Mouse (Mus musculus): ENCODE measurements around the gene D5Ertd579e. TPM values are rescaled to one million over a fixed set of nuclear protein-coding genes. Genes with fewer than 3 reads are reported as not detected.

The D5Ertd579e gene
- total RNA-seq, 2 experiments from 2014 or later, result 89.0 to 98.6 TPM

Other genes with a start within 250 kb of the D5Ertd579e start
- 10 to 100 TPM; 23.0 to 23.5 TPM for gene Grpel1, start 231.0 kb downstream of the D5Ertd579e start, total RNA-seq (2021)
- 10 to 100 TPM; 39.9 to 42.0 TPM for gene Tada2b, start 211.7 kb downstream of the D5Ertd579e start, total RNA-seq (2021)
- 1 to 10 TPM; 1.1 to 1.2 TPM for gene Ccdc96, start 211.4 kb downstream of the D5Ertd579e start, total RNA-seq (2021)
- 10 to 100 TPM; 82.2 to 92.2 TPM for gene Tbc1d14, start 102.7 kb downstream of the D5Ertd579e start, total RNA-seq (2021)
- gene Bloc1s4, start 52.6 kb upstream of the D5Ertd579e start, total RNA-seq (2021), result 10 to 100 TPM; 23.7 to 25.2 TPM
- 100 to 1,000 TPM; 581 to 596 TPM for gene Mrfap1, start 100.7 kb upstream of the D5Ertd579e start, total RNA-seq (2021)
- 10 to 100 TPM; 28.9 to 31.0 TPM for gene Man2b2, start 134.6 kb upstream of the D5Ertd579e start, total RNA-seq (2021)
- 100 to 1,000 TPM; 383 to 399 TPM for gene Ppp2r2c, start 172.5 kb upstream of the D5Ertd579e start, total RNA-seq (2021)